Mouse (Mus musculus) heart, postnatal 10 days (tissue): ENCODE measurements at regions not wholly inside any gene's neighbourhood (a gene's known extent, or its start where the extent isn't known, plus 50 kb on each side); places are given as distances from the start of the nearest gene placed in this dataset.

Experiments used
- DNase-seq, 2 experiments: peaks; one replicate each; pipeline ENCODE4 v3.0.0; 2021
- intact Hi-C: fragments of 180-260 bp; cut with DNase I; formaldehyde crosslinking; loops from one replicate; pipeline ENCODE4 v1.15.1; 2025

- no peak for DNase-seq
- intact Hi-C loops: no loop called here
Observed at GRCm38 (mm10) chr12:15741219-15741618, 75.5 kb downstream of the Trib2 start.

- intact Hi-C loops: loop anchor here (5.0 kb wide), 2 partner anchors 73 to 132 kb away; no protein-coding TSS in a partner anchor
- DNase-seq: peak; percentile 60 to 61
Observed at GRCm38 (mm10) chr12:15738989-15739388, 77.7 kb downstream of the Trib2 start.

- DNase-seq: peak; percentile 70 to 71
- intact Hi-C loops: loop anchor here (5.0 kb wide), 1 partner anchor 66 kb away; no protein-coding TSS in a partner anchor
Observed at GRCm38 (mm10) chr12:15731261-15731660, 85.5 kb downstream of the Trib2 start.

GRCm38 (mm10) chr12:15729696-15730095, 87.0 kb downstream of the Trib2 start:
- intact Hi-C loops: loop anchor here (5.0 kb wide), 1 partner anchor 68 kb away; no protein-coding TSS in a partner anchor
- DNase-seq: peak; percentile 42 to 46

GRCm38 (mm10) chr12:15723529-15723928, 93.2 kb downstream of the Trib2 start:
- DNase-seq: no peak
- intact Hi-C loops: loop anchor here (5.0 kb wide), 3 partner anchors 54 to 181 kb away; no protein-coding TSS in a partner anchor

- no peak for DNase-seq
- intact Hi-C loops: loop anchor here (5.0 kb wide), 3 partner anchors 55 to 180 kb away; no protein-coding TSS in a partner anchor
Observed at GRCm38 (mm10) chr12:15722161-15722560, 94.6 kb downstream of the Trib2 start.

GRCm38 (mm10) chr12:15720171-15720570, 96.6 kb downstream of the Trib2 start:
- DNase-seq: no peak
- intact Hi-C loops: loop anchor here (5.0 kb wide), 3 partner anchors 57 to 178 kb away; no protein-coding TSS in a partner anchor

GRCm38 (mm10) chr12:15718827-15719226, 97.9 kb downstream of the Trib2 start:
- DNase-seq: peak; percentile 27 to 46
- intact Hi-C loops: no loop called here

GRCm38 (mm10) chr12:15717989-15718388, 98.7 kb downstream of the Trib2 start:
- peak; percentile 76 to 77 for DNase-seq
- intact Hi-C loops: no loop called here

GRCm38 (mm10) chr12:15717342-15717741, 99.4 kb downstream of the Trib2 start:
- DNase-seq: no peak
- intact Hi-C loops: no loop called here

GRCm38 (mm10) chr12:15713623-15714022, 103.1 kb downstream of the Trib2 start:
- DNase-seq: no peak
- intact Hi-C loops: no loop called here

- DNase-seq: no peak
- intact Hi-C loops: loop anchor here (10.0 kb wide), 2 partner anchors 297 to 437 kb away; no protein-coding TSS in a partner anchor
Observed at GRCm38 (mm10) chr12:15707570-15708095, 109.1 kb downstream of the Trib2 start.

GRCm38 (mm10) chr12:15704412-15704811, 112.3 kb downstream of the Trib2 start:
- intact Hi-C loops: loop anchor here (2.0 to 10.0 kb wide), 5 partner anchors 97 to 828 kb away; no protein-coding TSS in a partner anchor
- DNase-seq: peak; percentile 85 to 87

GRCm38 (mm10) chr12:15702137-15702536, 114.6 kb downstream of the Trib2 start:
- DNase-seq: no peak
- intact Hi-C loops: loop anchor here (5.0 to 10.0 kb wide), 4 partner anchors 95 to 830 kb away; no protein-coding TSS in a partner anchor

GRCm38 (mm10) chr12:15698829-15699228, 117.9 kb downstream of the Trib2 start:
- DNase-seq: peak; percentile 42 to 53
- intact Hi-C loops: loop anchor here (5.0 kb wide), 1 partner anchor 162 kb away; no protein-coding TSS in a partner anchor

GRCm38 (mm10) chr12:15698042-15698771, 118.5 kb downstream of the Trib2 start:
- intact Hi-C loops: loop anchor here (5.0 kb wide), 1 partner anchor 161 kb away; no protein-coding TSS in a partner anchor
- peak; percentile 27 to 41 for DNase-seq

- intact Hi-C loops: no loop called here
- no peak for DNase-seq
Observed at GRCm38 (mm10) chr12:15688342-15688741, 128.4 kb downstream of the Trib2 start.

GRCm38 (mm10) chr12:15684311-15684710, 132.4 kb downstream of the Trib2 start:
- DNase-seq: no peak
- intact Hi-C loops: no loop called here

GRCm38 (mm10) chr12:15681678-15682355, 134.9 kb downstream of the Trib2 start:
- intact Hi-C loops: no loop called here

GRCm38 (mm10) chr12:15676127-15676526, 140.6 kb downstream of the Trib2 start:
- DNase-seq: no peak
- intact Hi-C loops: no loop called here

More at GRCm38 (mm10) chr12:15681678-15682355, 134.9 kb downstream of the Trib2 start:
- DNase-seq: no peak

GRCm38 (mm10) chr12:15659755-15660154, 157.0 kb downstream of the Trib2 start:
- intact Hi-C loops: no loop called here
- DNase-seq: no peak
